Mouse (Mus musculus): Measurements from ENCODE around the gene Cdc42ep4.

Cdc42ep4 gene

GRCm38 (mm10) chr11:113751484-113752084 is at the start of gene Cdc42ep4:
Cdc42ep4 (minus strand) TSS chr11:113751881.
- DNase-seq = peak; percentile 47

GRCm38 (mm10) chr11:113800026-113800425 is 48.3 kb upstream of the Cdc42ep4 start:
- DNase-seq = peak; percentile 43

DNA sequence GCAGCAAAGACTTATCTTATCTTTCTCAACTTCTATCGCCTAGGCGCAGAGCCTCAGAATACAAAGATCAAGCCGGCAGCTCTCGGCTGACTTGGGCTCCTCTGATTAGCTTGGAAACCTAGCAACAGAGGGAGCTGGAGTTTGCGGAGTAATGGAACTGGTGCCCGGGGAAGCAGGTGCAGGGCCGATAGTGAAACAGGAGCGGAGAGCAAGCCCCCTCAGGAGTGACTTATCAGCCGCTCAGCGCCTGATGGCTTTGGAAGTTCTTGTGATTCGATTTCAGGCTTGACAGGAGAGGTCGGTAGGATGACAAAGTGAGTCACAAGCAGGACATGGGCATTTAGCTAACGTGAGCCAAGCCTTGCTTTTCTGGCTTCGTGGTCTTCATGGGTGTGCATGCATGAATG is 47.4 kb upstream of the Cdc42ep4 start:
- no peak for DNase-seq

DNA sequence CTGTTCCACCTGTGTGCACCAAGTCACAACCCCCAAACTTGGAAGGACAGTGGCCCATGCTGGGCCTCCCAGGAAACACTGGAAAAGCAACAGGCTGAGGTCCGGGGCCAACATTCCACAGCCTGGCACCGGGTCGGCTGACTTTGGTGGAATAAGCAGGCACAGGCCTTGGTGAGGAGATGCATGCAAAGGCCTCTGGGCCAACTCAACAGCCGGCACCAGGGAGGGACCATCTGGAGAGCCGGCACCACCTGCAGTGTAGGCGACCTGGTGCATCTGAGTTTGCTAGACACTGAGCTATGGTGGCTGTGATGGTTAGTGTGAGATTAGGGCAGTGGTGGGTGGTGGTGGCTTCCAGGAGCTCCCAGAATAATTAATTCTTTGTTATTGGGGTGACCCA is 46.3 kb upstream of the Cdc42ep4 start:
- DNase-seq = peak; percentile 97

DNA sequence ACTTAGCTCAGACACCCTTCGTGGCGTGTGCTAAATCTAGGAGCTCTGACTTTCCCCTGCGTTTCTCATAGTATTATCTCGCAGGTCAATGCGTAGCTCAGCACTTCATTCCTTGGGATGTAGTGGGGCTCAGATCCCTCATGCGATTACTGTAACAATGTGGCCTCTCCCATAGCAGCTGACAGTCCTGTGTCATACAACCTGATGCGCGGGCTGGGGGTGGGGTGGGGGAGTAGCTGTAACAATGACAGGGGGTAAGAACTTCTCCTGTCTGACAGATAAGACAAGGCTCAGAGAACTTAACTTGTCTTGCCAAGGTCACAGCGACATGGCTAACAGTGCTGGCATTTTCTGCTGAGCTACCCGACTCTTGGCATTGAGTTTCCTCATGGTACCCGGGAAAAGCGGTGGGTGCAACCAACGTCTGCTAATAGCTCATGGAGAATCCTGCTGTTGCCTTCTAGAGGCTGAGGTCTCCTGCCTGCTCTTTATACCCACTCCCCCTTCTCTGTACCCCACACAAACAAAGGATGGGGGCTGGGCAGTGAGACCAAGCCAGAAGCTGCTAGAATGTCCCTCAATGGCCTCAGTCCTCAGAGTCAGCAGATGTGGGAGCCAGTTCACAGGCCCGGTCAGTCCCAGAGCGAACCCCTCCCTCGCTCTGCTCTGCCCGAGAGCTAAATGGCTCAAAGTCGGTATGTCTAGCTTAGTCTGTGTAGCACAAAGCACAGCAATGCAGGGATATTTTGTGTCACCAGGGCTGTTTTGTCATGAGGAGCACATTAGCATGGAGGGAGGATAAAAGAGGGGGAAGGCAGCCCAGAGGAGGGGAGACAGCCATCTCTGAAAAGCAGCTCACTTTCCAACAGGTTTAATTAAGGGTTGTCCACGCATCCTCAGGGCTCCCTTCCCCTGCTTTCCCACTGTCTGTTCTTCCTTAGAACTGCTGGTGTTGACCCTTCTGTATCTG is 45.6 kb upstream of the Cdc42ep4 start:
- peak; percentile 51 for DNase-seq

GRCm38 (mm10) chr11:113795846-113796245 is 44.2 kb upstream of the Cdc42ep4 start:
- DNase-seq = no peak

DNA sequence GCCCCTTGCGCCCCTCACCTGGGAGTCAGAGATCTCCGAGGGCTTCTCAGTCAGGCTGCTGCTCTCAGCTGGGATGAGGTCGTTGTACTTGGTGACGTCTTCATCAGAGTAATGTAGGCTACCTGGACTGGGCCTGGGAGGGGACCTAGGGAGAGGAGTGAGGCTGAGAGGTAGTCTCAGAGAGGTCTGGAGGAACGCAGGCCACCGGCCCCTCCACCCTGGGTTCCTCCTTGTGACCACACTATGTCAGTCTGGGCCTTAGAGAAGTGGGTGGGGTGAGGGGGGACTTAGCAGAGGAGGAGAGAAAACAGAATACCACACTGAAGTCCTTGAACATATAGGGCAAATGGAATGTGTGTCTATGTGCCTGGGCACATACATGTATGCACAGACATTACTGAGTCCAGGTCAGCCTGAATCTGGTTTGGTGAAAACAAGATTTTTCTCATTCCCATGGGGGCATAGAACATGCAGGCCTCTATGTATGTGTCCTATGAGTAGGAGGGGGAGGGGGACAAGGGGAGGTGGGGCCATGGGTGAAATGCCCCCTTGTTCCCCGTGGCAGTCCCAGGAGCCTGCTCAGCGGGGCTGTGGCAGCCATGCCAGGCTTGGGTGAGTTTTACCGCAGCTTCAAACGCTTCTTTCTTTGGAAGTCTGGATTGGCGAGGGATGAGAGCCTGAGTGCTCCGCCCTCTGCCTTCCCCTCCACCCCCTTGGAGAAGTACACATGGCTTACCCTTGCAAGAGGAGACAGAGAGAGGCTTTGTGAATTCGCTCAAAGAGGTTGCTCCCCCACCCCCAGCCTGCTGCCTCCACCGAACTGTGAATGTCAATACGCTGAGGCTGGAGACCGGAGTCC is 39.9 kb upstream of the Cdc42ep4 start:
- no peak for DNase-seq

- DNase-seq = no peak
Observed at GRCm38 (mm10) chr11:113789101-113789500, 37.4 kb upstream of the Cdc42ep4 start.

- DNase-seq = no peak
Observed at GRCm38 (mm10) chr11:113788183-113788789, 36.6 kb upstream of the Cdc42ep4 start.

GRCm38 (mm10) chr11:113787432-113788182 is 35.9 kb upstream of the Cdc42ep4 start:
- no peak for DNase-seq

DNA sequence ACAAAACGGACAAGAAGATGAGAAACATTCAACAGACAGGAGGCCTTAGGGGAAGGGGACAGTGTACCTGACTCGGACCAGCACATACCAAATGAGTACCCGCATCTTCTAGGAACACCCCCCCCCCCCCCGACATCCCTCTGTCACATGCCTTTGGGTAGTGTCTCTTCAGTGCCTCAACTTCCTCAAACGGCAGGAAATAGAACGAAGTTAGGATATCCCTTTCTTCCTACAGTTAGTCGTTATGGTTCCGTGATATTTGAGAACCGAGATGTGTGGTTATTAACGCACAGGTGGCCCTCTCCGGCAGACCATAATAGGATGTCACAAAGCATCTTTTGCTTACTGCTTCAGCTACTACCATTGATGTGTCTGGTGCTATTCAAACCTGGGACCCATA is 35.3 kb upstream of the Cdc42ep4 start:
- no peak for DNase-seq

DNA sequence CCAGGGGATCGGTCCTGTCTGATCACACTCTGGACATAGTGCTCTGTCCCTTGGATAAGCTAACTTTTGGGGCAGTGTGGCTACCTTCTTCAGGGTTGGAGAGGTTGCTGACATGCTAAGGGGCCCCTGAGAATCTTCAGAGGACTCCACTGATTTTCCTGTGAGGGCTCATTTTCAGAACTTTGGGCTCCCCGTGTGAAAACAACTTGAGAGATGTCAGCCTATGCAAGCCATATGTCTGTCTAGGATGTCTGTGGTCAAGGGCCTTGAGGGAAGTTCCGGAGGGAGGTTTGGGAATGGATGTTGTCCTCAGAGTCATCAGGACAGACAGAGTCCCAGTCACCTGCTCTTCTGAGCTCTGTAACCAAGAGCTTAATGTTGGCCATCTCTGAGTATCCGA is 34.7 kb upstream of the Cdc42ep4 start:
- no peak for DNase-seq

GRCm38 (mm10) chr11:113785406-113786171 is 33.9 kb upstream of the Cdc42ep4 start:
- no peak for DNase-seq

- DNase-seq = no peak
Observed at GRCm38 (mm10) chr11:113784656-113785396, 33.1 kb upstream of the Cdc42ep4 start.

GRCm38 (mm10) chr11:113782496-113782895 is 30.8 kb upstream of the Cdc42ep4 start:
- DNase-seq = no peak

- no peak for DNase-seq
Observed at GRCm38 (mm10) chr11:113782006-113782405, 30.3 kb upstream of the Cdc42ep4 start.

GRCm38 (mm10) chr11:113779680-113780041 is 28.0 kb upstream of the Cdc42ep4 start:
- no peak for DNase-seq

DNA sequence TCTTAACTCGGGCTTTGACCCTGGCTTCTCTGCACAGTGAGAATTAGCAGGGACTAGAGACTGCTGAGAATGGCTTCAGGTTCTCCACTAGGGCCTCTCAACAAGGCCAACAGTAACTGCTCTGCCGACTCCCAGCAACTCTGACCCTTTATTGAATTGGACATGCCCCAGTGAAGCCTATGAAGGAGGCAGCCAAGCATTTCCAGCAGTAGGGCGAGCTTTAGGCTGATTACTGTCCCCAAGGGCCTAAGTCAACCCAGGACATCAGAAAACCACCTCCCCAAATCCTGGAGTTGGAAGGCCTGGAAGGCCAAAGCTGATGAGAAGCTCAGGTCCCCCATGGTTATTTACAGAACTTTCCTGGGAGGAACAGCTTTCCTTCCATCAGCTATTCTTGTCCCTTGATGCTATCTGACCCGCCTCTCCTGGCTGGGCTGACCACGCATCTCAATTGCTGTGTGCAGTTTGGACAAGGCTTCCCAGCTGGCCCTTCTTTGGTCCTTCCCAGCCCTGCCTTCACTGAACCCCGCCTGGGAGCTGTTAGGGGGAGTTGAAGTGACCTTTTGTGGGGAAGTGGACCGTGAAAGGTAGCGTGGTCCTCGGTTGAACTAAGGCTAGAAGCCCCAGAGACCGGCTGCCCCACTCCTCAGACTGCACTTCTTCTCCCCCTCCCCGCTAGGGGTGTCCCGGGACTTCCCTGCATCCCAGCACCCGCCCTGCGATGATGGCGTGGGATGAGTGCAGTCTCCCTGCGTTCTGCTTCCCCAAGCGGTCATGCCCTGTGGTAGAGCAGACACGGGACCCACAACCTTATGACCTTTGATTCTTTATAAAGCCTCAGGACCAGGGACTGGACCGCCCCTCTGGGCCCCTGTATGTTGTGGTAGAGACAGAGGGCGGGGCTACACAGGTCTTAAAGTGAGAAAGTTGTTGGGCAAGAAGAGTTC is 27.3 kb upstream of the Cdc42ep4 start:
- DNase-seq = no peak

DNA sequence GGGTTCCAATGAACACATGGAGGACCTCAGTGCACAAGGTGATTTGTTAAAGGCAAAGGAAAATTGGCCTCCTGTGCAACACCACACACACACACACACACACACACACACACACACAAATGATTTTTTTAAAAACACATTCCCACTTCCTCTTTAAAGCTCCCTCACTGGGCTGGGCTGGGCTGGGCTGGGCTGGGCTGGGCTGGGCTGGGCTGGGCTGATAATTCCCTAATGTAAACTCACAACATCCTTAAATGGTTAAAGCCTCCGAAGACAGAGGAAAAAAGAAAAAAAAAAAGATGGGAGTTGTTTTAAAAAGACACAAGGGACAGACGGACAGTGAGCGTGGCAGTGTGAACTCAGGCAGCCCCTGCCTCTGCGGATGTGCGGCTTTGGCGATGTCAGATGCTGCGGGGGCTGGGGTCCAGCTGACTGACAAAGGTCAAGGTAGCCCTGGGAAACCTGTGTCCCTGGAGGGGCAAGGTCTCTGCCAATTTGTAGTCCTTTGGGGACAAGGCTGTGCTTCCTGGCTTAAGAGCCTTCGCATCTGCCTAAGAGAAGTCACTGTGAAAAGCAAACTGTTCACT is 26.3 kb upstream of the Cdc42ep4 start:
- DNase-seq = no peak
